Mouse (Mus musculus) liver, embryonic 12.5 days (tissue): ENCODE results near the gene Fank1. TPM values are rescaled to one million over a fixed set of nuclear protein-coding genes. Genes with fewer than 3 reads are reported as not detected.

ENCODE experiments used
- ATAC-seq: fragments of 200-750 bp; cut with Nextera tagmentation; 2 replicates; pipeline ENCODE4 v1.8.0; 2017; ENCODE audit warnings: moderate number of reproducible peaks, mild to moderate bottlenecking, moderate library complexity
- H3K27ac ChIP-seq: fragments of 300-500 bp; sonication (generic); 2 replicates; pipeline ENCODE4 v1.5.1; 2016; ENCODE audit warnings: mild to moderate bottlenecking
- H3K27me3 ChIP-seq: fragments of 300-500 bp; sonication (generic); replicated peaks from 2 replicates; pipeline ENCODE4 v1.6.1; 2016; ENCODE audit warnings: mild to moderate bottlenecking, moderate library complexity
- H3K36me3 ChIP-seq: fragments of 300-500 bp; sonication (generic); 2 replicates; pipeline ENCODE4 v1.6.1; 2016; ENCODE audit warnings: mild to moderate bottlenecking, moderate library complexity
- H3K4me1 ChIP-seq: fragments of 300-500 bp; sonication (generic); 2 replicates; pipeline ENCODE4 v1.6.1; 2016
- H3K4me2 ChIP-seq: fragments of 300-500 bp; sonication (generic); 2 replicates; pipeline ENCODE4 v1.6.1; 2016; ENCODE audit warnings: mild to moderate bottlenecking, moderate library complexity
- H3K4me3 ChIP-seq: fragments of 300-500 bp; sonication (generic); 2 replicates; pipeline ENCODE4 v1.5.1; 2016; ENCODE audit warnings: mild to moderate bottlenecking, moderate library complexity
- H3K9ac ChIP-seq: fragments of 300-500 bp; sonication (generic); 2 replicates; pipeline ENCODE4 v1.6.1; 2016; ENCODE audit warnings: mild to moderate bottlenecking, moderate library complexity
- H3K9me3 ChIP-seq: fragments of 300-500 bp; sonication (generic); replicated peaks from 2 replicates; pipeline ENCODE4 v1.6.1; 2016; ENCODE audit warnings: mild to moderate bottlenecking, moderate library complexity
- WGBS: fragments of 180-500 bp; shearing (Covaris S2); methylation state at CpG from one replicate; pipeline ENCODE4 v1.1.7; 2016; ENCODE audit not compliant: insufficient replicate concordance; 5-methylcytosine and 5-hydroxymethylcytosine counted together
- polyA plus RNA-seq: library from polyadenylated mRNA; unstranded; fragments of >200 nt; fragmentation: Nextera tagmentation; extraction: Ambion mirVana; gene quantifications from 2 replicates; pipeline ENCODE4 v1.2.1, GENCODE M21; 2016

Fank1 gene
- polyA plus RNA-seq, result 0.10 and 0.26 TPM in 2 replicates

GRCm38 (mm10) chr7:133776626-133776996 lies at the start of gene Fank1:
Fank1 (plus strand) TSS chr7:133776861.
- H3K9me3 ChIP-seq, result no peaks in the 10 kb centered on the region
- peaks cover 37% of the 10 kb centered on the region for H3K4me1 ChIP-seq
- H3K4me2 ChIP-seq, result peak within 1 kb of the TSS; percentile 81
- H3K27me3 ChIP-seq, result 0 out of 2 replicates have a peak, but pooled peaks cover 3% of the 10 kb centered on the region
- H3K27ac ChIP-seq, result peak within 1 kb of the TSS; percentile 80
- H3K4me3 ChIP-seq, result peak within 1 kb of the TSS; percentile 89
- peak; percentile 98 for ATAC-seq
- WGBS, result under 1% methylated on average over 45 of the region's 45 CpGs
- no peaks in the 10 kb centered on the region for H3K36me3 ChIP-seq
- peak within 1 kb of the TSS; percentile 83 for H3K9ac ChIP-seq

- Histone ChIP-seq H3K4me3 (no peak overlapping the region), H3K9me3 (no peaks in the 10 kb centered on the region), H3K27ac (no peak overlapping the region), H3K4me2 (no peak overlapping the region), H3K27me3 (no peaks in the 10 kb centered on the region), H3K9ac (no peak overlapping the region), H3K4me1 (peaks cover 7% of the 10 kb centered on the region; the same call in 1 of the 2 replicates), H3K36me3 (peaks cover 33% of the 10 kb centered on the region)
- 51% methylated on average over 6 of the region's 6 CpGs for WGBS
- ATAC-seq, result no peak
Observed at GRCm38 (mm10) chr7:133727027-133727426, 49.6 kb upstream of the Fank1 start.

- ATAC-seq, result no peak
- no peak overlapping the region for H3K4me3 ChIP-seq
- WGBS, result 73% methylated on average over 5 of the region's 5 CpGs
- peaks cover 25% of the 10 kb centered on the region for H3K36me3 ChIP-seq
- H3K27ac ChIP-seq, result no peak overlapping the region
- peaks cover 7% of the 10 kb centered on the region; the same call in 1 of the 2 replicates for H3K4me1 ChIP-seq
- H3K4me2 ChIP-seq, result no peak overlapping the region
- H3K27me3 ChIP-seq, result no peaks in the 10 kb centered on the region
- no peaks in the 10 kb centered on the region for H3K9me3 ChIP-seq
- no peak overlapping the region for H3K9ac ChIP-seq
Observed at GRCm38 (mm10) chr7:133729351-133729750, 47.3 kb upstream of the Fank1 start.

- no peaks in the 10 kb centered on the region for H3K27me3 ChIP-seq
- 68% methylated on average over 11 of the region's 11 CpGs for WGBS
- no peak for ATAC-seq
- H3K9ac ChIP-seq, result no peak overlapping the region
- no peak overlapping the region for H3K4me3 ChIP-seq
- no peak overlapping the region for H3K27ac ChIP-seq
- H3K36me3 ChIP-seq, result peaks cover 16% of the 10 kb centered on the region
- no peak overlapping the region for H3K4me2 ChIP-seq
- no peaks in the 10 kb centered on the region for H3K9me3 ChIP-seq
- H3K4me1 ChIP-seq, result peaks cover 7% of the 10 kb centered on the region; the same call in 1 of the 2 replicates
Observed at GRCm38 (mm10) chr7:133730324-133731191, 46.1 kb upstream of the Fank1 start.

- no peaks in the 10 kb centered on the region for H3K27me3 ChIP-seq
- H3K4me2 ChIP-seq, result no peak overlapping the region
- peaks cover 16% of the 10 kb centered on the region for H3K36me3 ChIP-seq
- ATAC-seq, result no peak
- H3K27ac ChIP-seq, result no peak overlapping the region
- H3K4me3 ChIP-seq, result no peak overlapping the region
- no peaks in the 10 kb centered on the region for H3K9me3 ChIP-seq
- H3K9ac ChIP-seq, result no peak overlapping the region
- peaks cover 11% of the 10 kb centered on the region; the same call in 1 of the 2 replicates for H3K4me1 ChIP-seq
- 67% methylated on average over 4 of the region's 4 CpGs for WGBS
Observed at GRCm38 (mm10) chr7:133731971-133732645, 44.6 kb upstream of the Fank1 start.

GRCm38 (mm10) chr7:133740558-133740957 lies 36.1 kb upstream of the Fank1 start:
- H3K27me3 ChIP-seq, result no peaks in the 10 kb centered on the region
- H3K36me3 ChIP-seq, result peaks cover 17% of the 10 kb centered on the region
- ATAC-seq, result no peak
- H3K9ac ChIP-seq, result no peak overlapping the region
- 81% methylated on average over 7 of the region's 7 CpGs for WGBS
- H3K27ac ChIP-seq, result no peak overlapping the region
- 0 out of 2 replicates have a peak, but pooled peaks cover 7% of the 10 kb centered on the region for H3K4me1 ChIP-seq
- H3K9me3 ChIP-seq, result no peaks in the 10 kb centered on the region
- H3K4me3 ChIP-seq, result no peak overlapping the region
- no peak overlapping the region for H3K4me2 ChIP-seq

GRCm38 (mm10) chr7:133742530-133743325 lies 33.9 kb upstream of the Fank1 start:
- ATAC-seq, result no peak
- 0 out of 2 replicates have a peak, but pooled peaks cover 4% of the 10 kb centered on the region for H3K4me1 ChIP-seq
- 81% methylated on average over 12 of the region's 12 CpGs for WGBS
- no peaks in the 10 kb centered on the region for H3K27me3 ChIP-seq
- no peak overlapping the region for H3K27ac ChIP-seq
- H3K9me3 ChIP-seq, result no peaks in the 10 kb centered on the region
- H3K9ac ChIP-seq, result no peak overlapping the region
- H3K4me2 ChIP-seq, result no peak overlapping the region
- H3K36me3 ChIP-seq, result peaks cover 22% of the 10 kb centered on the region
- H3K4me3 ChIP-seq, result no peak overlapping the region

- Histone ChIP-seq H3K9me3 (no peaks in the 10 kb centered on the region), H3K4me2 (no peak overlapping the region), H3K27ac (no peak overlapping the region), H3K9ac (no peak overlapping the region), H3K27me3 (no peaks in the 10 kb centered on the region), H3K4me1 (0 out of 2 replicates have a peak, but pooled peaks cover 4% of the 10 kb centered on the region), H3K4me3 (no peak overlapping the region), H3K36me3 (peaks cover 28% of the 10 kb centered on the region)
- 36% methylated on average over 4 of the region's 4 CpGs for WGBS
- ATAC-seq, result no peak
Observed at GRCm38 (mm10) chr7:133743611-133744010, 33.0 kb upstream of the Fank1 start.

- Histone ChIP-seq H3K27me3 (no peaks in the 10 kb centered on the region), H3K36me3 (peaks cover 28% of the 10 kb centered on the region), H3K9ac (no peak overlapping the region), H3K9me3 (no peaks in the 10 kb centered on the region), H3K27ac (no peak overlapping the region), H3K4me3 (no peak overlapping the region), H3K4me1 (0 out of 2 replicates have a peak, but pooled peaks cover 4% of the 10 kb centered on the region), H3K4me2 (no peak overlapping the region)
- 36% methylated on average over 1 of the region's 1 CpGs for WGBS
- no peak for ATAC-seq
Observed at GRCm38 (mm10) chr7:133744209-133744608, 32.5 kb upstream of the Fank1 start.

GRCm38 (mm10) chr7:133744701-133745100 lies 32.0 kb upstream of the Fank1 start:
- H3K4me2 ChIP-seq, result no peak overlapping the region
- no peak overlapping the region for H3K4me3 ChIP-seq
- no peak for ATAC-seq
- peaks cover 28% of the 10 kb centered on the region for H3K36me3 ChIP-seq
- H3K4me1 ChIP-seq, result 0 out of 2 replicates have a peak, but pooled peaks cover 4% of the 10 kb centered on the region
- H3K27me3 ChIP-seq, result no peaks in the 10 kb centered on the region
- 52% methylated on average over 4 of the region's 4 CpGs for WGBS
- no peaks in the 10 kb centered on the region for H3K9me3 ChIP-seq
- no peak overlapping the region for H3K27ac ChIP-seq
- H3K9ac ChIP-seq, result no peak overlapping the region

- peaks cover 14% of the 10 kb centered on the region for H3K36me3 ChIP-seq
- H3K27me3 ChIP-seq, result no peaks in the 10 kb centered on the region
- WGBS, result 77% methylated on average over 8 of the region's 8 CpGs
- ATAC-seq, result no peak
- no peaks in the 10 kb centered on the region for H3K9me3 ChIP-seq
- H3K9ac ChIP-seq, result no peak overlapping the region
- no peak overlapping the region for H3K4me2 ChIP-seq
- H3K4me1 ChIP-seq, result 0 out of 2 replicates have a peak, but pooled peaks cover 9% of the 10 kb centered on the region
- no peak overlapping the region for H3K27ac ChIP-seq
- no peak overlapping the region for H3K4me3 ChIP-seq
Observed at GRCm38 (mm10) chr7:133747372-133747771, 29.3 kb upstream of the Fank1 start.
